Mouse (Mus musculus): ENCODE results near the gene Htt. TPM values are rescaled to one million over a fixed set of nuclear protein-coding genes. Genes with fewer than 3 reads are reported as not detected.

The Htt gene
- polyA plus RNA-seq, 1 experiment = 13.4 TPM

DNA sequence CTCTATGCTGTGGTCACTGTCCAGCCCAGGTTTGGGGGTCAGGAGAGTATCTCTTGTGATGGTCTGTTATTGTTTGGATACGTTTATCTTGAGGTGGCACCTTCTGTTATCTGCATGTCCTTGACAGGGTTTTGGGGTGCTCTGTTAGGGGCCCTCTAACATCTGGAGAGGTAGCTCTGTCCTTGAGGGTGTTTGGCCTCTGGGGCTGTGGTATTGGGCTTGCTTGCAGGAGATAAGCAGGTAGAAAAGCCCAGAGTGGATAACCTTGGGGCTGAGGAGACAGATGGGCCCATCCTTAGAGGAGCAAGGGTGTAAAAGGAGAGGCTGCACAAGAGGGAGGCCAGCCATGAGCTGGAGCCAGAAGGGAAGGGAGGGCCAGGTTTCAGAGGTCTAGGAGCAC lies 198.5 kb downstream of the Htt start:
- 64% methylated on average over 1 of the region's 1 CpGs for WGBS
- TF ChIP-seq POLR2A (IDR thresholded peaks at IDR 0.05; ENCODE audit: borderline replicate concordance, extremely low read depth, low read depth, low read length) (no peak), CTCF (IDR thresholded peaks at IDR 0.05; ENCODE audit: insufficient read depth, low read length) (no peak)
- DNase-seq = no peak
- Histone ChIP-seq H3K4me1 (ENCODE audit: control insufficient read depth, insufficient read depth, low read length) (peaks cover 9% of the 10 kb centered on the region), H3K4me3 (replicated peaks; ENCODE audit: extremely low read depth, low read depth, low read length) (no peak overlapping the region)

Other genes starting within 250 kb of the Htt start
- gene Tnip2, start 247.7 kb upstream of the Htt start, polyA plus RNA-seq (2012; rRNA removed) = 30.1 and 33.6 TPM in 2 replicates
- gene Sh3bp2, start 235.9 kb upstream of the Htt start, polyA plus RNA-seq (2012; rRNA removed) = 14.1 and 17.3 TPM in 2 replicates
- 188 and 231 TPM in 2 replicates for gene Add1, start 188.1 kb upstream of the Htt start, polyA plus RNA-seq (2012; rRNA removed)
- 127 and 148 TPM in 2 replicates for gene Mfsd10, start 124.5 kb upstream of the Htt start, polyA plus RNA-seq (2012; rRNA removed)
- 9.5 and 13.5 TPM in 2 replicates for gene Nop14, start 101.6 kb upstream of the Htt start, polyA plus RNA-seq (2012; rRNA removed)
- gene Grk4, start 101.4 kb upstream of the Htt start, polyA plus RNA-seq (2012; rRNA removed) = 1.6 and 2.2 TPM in 2 replicates
- 3.1 and 3.7 TPM in 2 replicates for gene Msantd1, start 146.3 kb downstream of the Htt start, polyA plus RNA-seq (2012; rRNA removed)
- 125 and 161 TPM in 2 replicates for gene Rgs12, start 187.7 kb downstream of the Htt start, polyA plus RNA-seq (2012; rRNA removed)